Mouse (Mus musculus) limb, embryonic 14.5 days (tissue): Measurements from ENCODE around the gene Sdk2. TPM values are rescaled to one million over a fixed set of nuclear protein-coding genes. Genes with fewer than 3 reads are reported as not detected.
A peak's percentile ranks its signal among the peaks of the same experiment; 100 is the strongest.

Source experiments
- ATAC-seq: fragments of 200-750 bp; cut with Nextera tagmentation; 2 replicates; pipeline ENCODE4 v1.8.0; 2017; ENCODE audit warnings: low read depth, moderate number of reproducible peaks, moderate TSS enrichment; ENCODE audit not compliant: low FRiP score
- DNase-seq: peaks from one replicate; pipeline ENCODE4 v3.0.0-alpha.2; 2015; ENCODE audit warnings: low spot score
- H3K27ac ChIP-seq: fragments of 300-500 bp; sonication (generic); replicated peaks from 2 replicates; pipeline ENCODE4 v1.5.1; 2014; ENCODE audit warnings: low read depth, mild to moderate bottlenecking, low read length, moderate library complexity, mixed read lengths
- H3K27me3 ChIP-seq: fragments of 300-500 bp; sonication (generic); 2 replicates; pipeline ENCODE4 v1.6.1; 2014; ENCODE audit warnings: low read length, mixed read lengths; ENCODE audit not compliant: control insufficient read depth, insufficient read depth
- H3K36me3 ChIP-seq: fragments of 300-500 bp; sonication (generic); 2 replicates; pipeline ENCODE4 v1.6.1; 2014; ENCODE audit warnings: mild to moderate bottlenecking, low read length, moderate library complexity, mixed read lengths; ENCODE audit not compliant: control insufficient read depth, insufficient read depth
- H3K4me1 ChIP-seq: fragments of 300-500 bp; sonication (generic); 2 replicates; pipeline ENCODE4 v1.6.1; 2014; ENCODE audit warnings: antibody characterized with exemption, low read length, mixed read lengths; ENCODE audit not compliant: control insufficient read depth, insufficient read depth
- H3K4me2 ChIP-seq: fragments of 300-500 bp; sonication (generic); replicated peaks from 2 replicates; pipeline ENCODE4 v1.6.1; 2014; ENCODE audit warnings: low read depth, mild to moderate bottlenecking, low read length, moderate library complexity; ENCODE audit not compliant: severe bottlenecking
- H3K4me3 ChIP-seq: fragments of 300-500 bp; sonication (generic); replicated peaks from 2 replicates; pipeline ENCODE4 v1.5.1; 2014; ENCODE audit warnings: low read length
- H3K9ac ChIP-seq: fragments of 300-500 bp; sonication (generic); 2 replicates; pipeline ENCODE4 v1.6.1; 2014; ENCODE audit warnings: mild to moderate bottlenecking, low read depth, low read length, moderate library complexity; ENCODE audit not compliant: severe bottlenecking
- H3K9me3 ChIP-seq: fragments of 300-500 bp; sonication (generic); 2 replicates; pipeline ENCODE4 v1.6.1; 2016; ENCODE audit warnings: low read length; ENCODE audit not compliant: control insufficient read depth
- POLR2A ChIP-seq: fragments of 200-500 bp; IDR thresholded peaks from 2 replicates; pipeline ENCODE4 v1.8.0; 2012; ENCODE audit warnings: inconsistent platforms, mild to moderate bottlenecking, moderate library complexity, borderline replicate concordance; ENCODE audit not compliant: insufficient read depth, insufficient read length; ENCODE audit errors: extremely low read depth
- WGBS: fragments of 180-500 bp; shearing (Covaris S2); extraction: QIAGEN DNeasy Blood & Tissue Kit; methylation state at CpG from one replicate; pipeline ENCODE4 v1.1.7; 2014; 5-methylcytosine and 5-hydroxymethylcytosine counted together
- polyA plus RNA-seq, 2 experiments: library from polyadenylated mRNA; depleted of rRNA in 1 of 2; stranded (reverse) in 1 of 2; unstranded in 1 of 2; fragments of >200 nt; fragmentation: Nextera tagmentation in 1 of 2; extraction: Ambion mirVana in 1 of 2; gene quantifications; 2 replicates each; pipeline versions ENCODE4 v1.2.1 to v1.2.3; 2012 to 2014

Sdk2 gene
- polyA plus RNA-seq, 2 experiments = 8.0 to 11.6 TPM

DNA sequence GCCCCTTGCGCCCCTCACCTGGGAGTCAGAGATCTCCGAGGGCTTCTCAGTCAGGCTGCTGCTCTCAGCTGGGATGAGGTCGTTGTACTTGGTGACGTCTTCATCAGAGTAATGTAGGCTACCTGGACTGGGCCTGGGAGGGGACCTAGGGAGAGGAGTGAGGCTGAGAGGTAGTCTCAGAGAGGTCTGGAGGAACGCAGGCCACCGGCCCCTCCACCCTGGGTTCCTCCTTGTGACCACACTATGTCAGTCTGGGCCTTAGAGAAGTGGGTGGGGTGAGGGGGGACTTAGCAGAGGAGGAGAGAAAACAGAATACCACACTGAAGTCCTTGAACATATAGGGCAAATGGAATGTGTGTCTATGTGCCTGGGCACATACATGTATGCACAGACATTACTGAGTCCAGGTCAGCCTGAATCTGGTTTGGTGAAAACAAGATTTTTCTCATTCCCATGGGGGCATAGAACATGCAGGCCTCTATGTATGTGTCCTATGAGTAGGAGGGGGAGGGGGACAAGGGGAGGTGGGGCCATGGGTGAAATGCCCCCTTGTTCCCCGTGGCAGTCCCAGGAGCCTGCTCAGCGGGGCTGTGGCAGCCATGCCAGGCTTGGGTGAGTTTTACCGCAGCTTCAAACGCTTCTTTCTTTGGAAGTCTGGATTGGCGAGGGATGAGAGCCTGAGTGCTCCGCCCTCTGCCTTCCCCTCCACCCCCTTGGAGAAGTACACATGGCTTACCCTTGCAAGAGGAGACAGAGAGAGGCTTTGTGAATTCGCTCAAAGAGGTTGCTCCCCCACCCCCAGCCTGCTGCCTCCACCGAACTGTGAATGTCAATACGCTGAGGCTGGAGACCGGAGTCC is 275.3 kb downstream of the Sdk2 start:
- peak; percentile 59 for ATAC-seq
- DNase-seq = peak; percentile 48
- 48% methylated on average over 14 of the region's 16 CpGs for WGBS
- H3K4me1 ChIP-seq = peaks cover 9% of the 10 kb centered on the region
- no peak overlapping the region for H3K4me2 ChIP-seq
- H3K27me3 ChIP-seq = no peaks in the 10 kb centered on the region
- no peak overlapping the region for H3K4me3 ChIP-seq
- H3K27ac ChIP-seq = peak overlapping the region; percentile 48; the same call in 1 of the 2 replicates
- H3K36me3 ChIP-seq = peaks cover 9% of the 10 kb centered on the region; the same call in 1 of the 2 replicates
- H3K9ac ChIP-seq = no peak overlapping the region
- no peak for TF ChIP-seq POLR2A
- H3K9me3 ChIP-seq = no peaks in the 10 kb centered on the region

DNA sequence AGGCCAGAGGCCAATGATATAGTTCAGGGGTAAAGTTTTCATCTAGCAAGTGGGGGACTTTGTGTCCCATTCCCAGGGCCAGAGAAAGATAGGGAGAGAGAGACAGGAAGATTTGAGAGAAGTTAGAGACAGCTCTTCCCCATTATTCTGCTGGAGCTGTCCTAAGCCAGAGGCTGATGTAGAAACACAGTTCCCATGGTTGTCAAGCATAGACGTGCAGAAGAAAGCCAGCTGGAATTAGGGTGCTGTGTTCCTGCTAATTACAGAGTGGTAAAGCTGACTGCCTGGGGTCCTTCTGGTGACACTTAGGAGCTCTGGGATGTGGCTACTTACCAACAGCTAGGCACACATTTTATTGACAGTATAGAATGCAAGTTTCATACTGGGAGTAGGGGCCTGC is 277.7 kb downstream of the Sdk2 start:
- Histone ChIP-seq H3K27ac (no peak overlapping the region), H3K4me1 (peaks cover 29% of the 10 kb centered on the region), H3K9ac (no peak overlapping the region), H3K9me3 (no peaks in the 10 kb centered on the region), H3K4me2 (no peak overlapping the region), H3K4me3 (no peak overlapping the region), H3K36me3 (0 out of 2 replicates have a peak, but pooled peaks cover 6% of the 10 kb centered on the region), H3K27me3 (no peaks in the 10 kb centered on the region)
- no peak for DNase-seq
- TF ChIP-seq POLR2A = no peak
- no peak for ATAC-seq
- 13% methylated on average over 1 of the region's 1 CpGs for WGBS

DNA sequence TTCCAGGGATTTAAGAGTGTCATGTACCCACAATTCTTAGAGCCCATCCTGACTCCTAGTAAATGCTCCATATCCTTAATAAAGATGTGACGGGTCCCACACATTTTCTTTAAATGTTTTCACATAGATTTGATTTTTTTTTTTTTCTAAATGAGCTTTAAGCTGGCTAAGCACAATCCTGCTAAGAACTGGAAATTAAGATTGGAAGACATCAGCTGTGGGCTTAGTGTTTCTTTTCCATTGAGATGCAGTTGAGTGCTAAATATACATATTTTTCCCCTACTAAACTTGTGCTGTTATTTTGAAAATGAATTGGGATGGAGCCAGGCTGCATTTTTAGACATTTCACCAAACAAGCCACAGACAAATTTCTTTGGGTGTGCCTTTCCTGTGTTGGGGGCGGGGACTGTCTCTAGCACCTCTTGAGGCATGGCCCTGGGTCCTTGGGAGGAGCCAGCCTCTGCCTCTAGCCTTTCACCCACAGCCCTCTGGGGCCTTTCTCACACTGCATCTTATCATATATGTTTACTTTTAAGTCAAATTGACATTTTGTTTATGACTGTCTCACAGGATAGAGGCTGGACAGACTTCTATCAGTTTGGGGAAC is 278.6 kb downstream of the Sdk2 start:
- no peak overlapping the region for H3K4me3 ChIP-seq
- peaks cover 29% of the 10 kb centered on the region for H3K4me1 ChIP-seq
- no peak overlapping the region for H3K4me2 ChIP-seq
- peak; percentile 35 for DNase-seq
- H3K27ac ChIP-seq = no peak overlapping the region
- WGBS = 68% methylated on average over 2 of the region's 2 CpGs
- no peak for TF ChIP-seq POLR2A
- no peaks in the 10 kb centered on the region for H3K27me3 ChIP-seq
- no peaks in the 10 kb centered on the region for H3K9me3 ChIP-seq
- H3K9ac ChIP-seq = no peak overlapping the region
- H3K36me3 ChIP-seq = 0 out of 2 replicates have a peak, but pooled peaks cover 6% of the 10 kb centered on the region
- ATAC-seq = no peak

DNA sequence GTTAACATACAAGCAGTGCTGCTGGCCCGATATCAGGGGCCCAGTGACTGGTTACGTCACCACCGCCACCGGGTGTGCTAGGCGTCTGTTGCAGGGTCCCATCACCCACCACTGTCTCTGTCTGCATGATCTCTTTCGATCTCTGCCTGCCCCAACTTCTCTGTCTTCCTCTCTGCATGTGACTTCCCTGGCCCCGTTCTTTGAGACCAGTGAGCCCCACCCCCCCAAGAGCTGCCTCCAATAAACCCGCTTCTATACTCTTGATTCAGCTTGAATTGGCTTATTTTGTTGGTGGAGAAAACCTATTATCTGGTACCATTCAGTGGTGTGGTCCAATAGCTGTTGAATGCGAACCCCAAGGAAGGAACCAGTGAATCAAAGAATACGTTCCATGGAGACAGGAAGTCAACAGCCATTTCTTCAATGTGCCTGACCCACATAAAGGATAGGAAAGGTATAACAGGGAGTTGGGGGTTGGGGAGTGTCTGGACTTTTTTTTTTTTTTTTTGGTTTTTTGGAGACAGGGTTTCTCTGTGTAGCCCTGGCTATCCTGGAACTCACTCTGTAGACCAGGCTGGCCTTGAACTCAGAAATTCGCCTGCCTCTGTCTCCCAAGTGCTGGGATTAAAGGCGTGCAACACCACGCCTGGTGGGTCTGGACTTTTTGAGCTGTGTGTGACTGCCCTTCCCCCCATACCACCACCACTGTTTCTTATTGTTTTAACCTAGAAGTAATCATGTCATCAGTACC is 279.2 kb downstream of the Sdk2 start:
- no peaks in the 10 kb centered on the region for H3K9me3 ChIP-seq
- ATAC-seq = no peak
- peaks cover 28% of the 10 kb centered on the region for H3K4me1 ChIP-seq
- DNase-seq = no peak
- H3K9ac ChIP-seq = no peak overlapping the region
- H3K4me2 ChIP-seq = no peak overlapping the region
- H3K4me3 ChIP-seq = no peak overlapping the region
- 83% methylated on average over 13 of the region's 13 CpGs for WGBS
- 0 out of 2 replicates have a peak, but pooled peaks cover under 1% of the 10 kb centered on the region for H3K36me3 ChIP-seq
- no peak for TF ChIP-seq POLR2A
- no peaks in the 10 kb centered on the region for H3K27me3 ChIP-seq
- H3K27ac ChIP-seq = no peak overlapping the region

DNA sequence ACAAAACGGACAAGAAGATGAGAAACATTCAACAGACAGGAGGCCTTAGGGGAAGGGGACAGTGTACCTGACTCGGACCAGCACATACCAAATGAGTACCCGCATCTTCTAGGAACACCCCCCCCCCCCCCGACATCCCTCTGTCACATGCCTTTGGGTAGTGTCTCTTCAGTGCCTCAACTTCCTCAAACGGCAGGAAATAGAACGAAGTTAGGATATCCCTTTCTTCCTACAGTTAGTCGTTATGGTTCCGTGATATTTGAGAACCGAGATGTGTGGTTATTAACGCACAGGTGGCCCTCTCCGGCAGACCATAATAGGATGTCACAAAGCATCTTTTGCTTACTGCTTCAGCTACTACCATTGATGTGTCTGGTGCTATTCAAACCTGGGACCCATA is 279.8 kb downstream of the Sdk2 start:
- DNase-seq = no peak
- 78% methylated on average over 11 of the region's 11 CpGs for WGBS
- no peak for ATAC-seq
- TF ChIP-seq POLR2A = no peak
- H3K4me2 ChIP-seq = no peak overlapping the region
- no peaks in the 10 kb centered on the region for H3K9me3 ChIP-seq
- no peak overlapping the region for H3K9ac ChIP-seq
- 0 out of 2 replicates have a peak overlapping the region, but pooled peaks have one; percentile 91 for H3K27ac ChIP-seq
- no peaks in the 10 kb centered on the region for H3K27me3 ChIP-seq
- no peaks in the 10 kb centered on the region for H3K36me3 ChIP-seq
- no peak overlapping the region for H3K4me3 ChIP-seq
- peaks cover 32% of the 10 kb centered on the region for H3K4me1 ChIP-seq
